Mouse (Mus musculus): ENCODE results near the gene D5Ertd579e. TPM values are rescaled to one million over a fixed set of nuclear protein-coding genes. Genes with fewer than 3 reads are reported as not detected.
A peak's percentile ranks its signal among the peaks of the same experiment; 100 is the strongest.

D5Ertd579e gene
- polyA plus RNA-seq, 1 experiment: 23.1 TPM

DNA sequence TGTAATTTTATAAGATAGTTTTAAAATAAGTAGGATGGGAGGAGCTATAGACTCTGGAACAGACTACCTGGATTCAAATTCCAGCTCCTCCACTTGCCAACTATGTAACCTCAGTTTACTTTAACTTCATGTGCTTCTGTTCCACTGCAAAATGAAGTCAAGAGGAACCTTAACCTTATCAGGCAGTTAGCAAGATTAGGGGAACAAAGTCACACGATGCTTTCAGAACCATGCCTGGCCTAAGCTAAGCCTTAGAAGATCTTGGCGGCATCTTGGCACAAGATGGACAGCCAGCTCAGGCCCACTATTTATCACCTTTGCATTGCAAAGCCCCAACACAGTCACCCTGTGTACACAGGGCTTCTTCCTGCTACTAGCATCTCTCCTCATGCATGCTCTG is 116.8 kb downstream of the D5Ertd579e start:
- Histone ChIP-seq H3K4me1 (ENCODE audit: control insufficient read depth, insufficient read depth, low read length) (peaks cover 19% of the 10 kb centered on the region), H3K4me3 (ENCODE audit: control insufficient read depth, low read depth, low read length) (no peak overlapping the region), H3K27ac (ENCODE audit: control insufficient read depth, insufficient read depth, low read depth, low read length) (no peak overlapping the region), H3K27me3 (ENCODE audit: control insufficient read depth, insufficient read depth, low read length) (no peaks in the 10 kb centered on the region), H3K36me3 (ENCODE audit: control insufficient read depth, insufficient read depth, low read length) (no peaks in the 10 kb centered on the region)
- TF ChIP-seq CTCF (IDR thresholded peaks at IDR 0.05; ENCODE audit: control insufficient read depth, insufficient read depth, insufficient replicate concordance, low read depth, low read length) (no peak), POLR2A (IDR thresholded peaks at IDR 0.05; ENCODE audit: control insufficient read depth, low read depth, low read length) (no peak)

GRCm38 (mm10) chr5:36576457-36576856 is 119.4 kb downstream of the D5Ertd579e start:
- no peak overlapping the region for H3K27ac ChIP-seq (ENCODE audit: control insufficient read depth, insufficient read depth, low read depth, low read length)
- TF ChIP-seq POLR2A (IDR thresholded peaks at IDR 0.05; ENCODE audit: control insufficient read depth, low read depth, low read length) (no peak), CTCF (IDR thresholded peaks at IDR 0.05; ENCODE audit: control insufficient read depth, insufficient read depth, insufficient replicate concordance, low read depth, low read length) (no peak)
- H3K36me3 ChIP-seq (ENCODE audit: control insufficient read depth, insufficient read depth, low read length): no peaks in the 10 kb centered on the region; the same call in 1 of the 2 replicates
- peaks cover 25% of the 10 kb centered on the region for H3K4me1 ChIP-seq (ENCODE audit: control insufficient read depth, insufficient read depth, low read length)
- H3K4me3 ChIP-seq (ENCODE audit: control insufficient read depth, low read depth, low read length): no peak overlapping the region
- H3K27me3 ChIP-seq (ENCODE audit: control insufficient read depth, insufficient read depth, low read length): no peaks in the 10 kb centered on the region

DNA sequence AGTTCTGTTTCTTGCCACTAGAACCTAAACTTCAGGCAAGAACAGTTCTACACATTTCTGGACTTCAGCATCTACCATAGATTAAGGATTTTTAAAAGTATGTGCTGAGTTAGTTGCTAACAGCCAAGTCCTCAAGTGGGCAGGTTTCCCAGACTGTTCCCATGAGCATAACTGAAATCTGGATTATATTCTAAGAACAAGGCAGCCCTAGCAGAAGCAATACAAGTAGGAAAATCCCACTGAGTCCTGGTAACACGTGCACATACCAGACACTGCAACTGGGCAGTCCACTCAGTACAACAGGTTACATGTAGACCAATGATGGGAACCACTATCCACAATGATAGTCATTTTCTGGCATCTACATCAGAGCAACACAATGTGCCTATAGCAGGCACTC is 120.1 kb downstream of the D5Ertd579e start:
- Histone ChIP-seq H3K27me3 (ENCODE audit: control insufficient read depth, insufficient read depth, low read length) (no peaks in the 10 kb centered on the region), H3K4me3 (ENCODE audit: control insufficient read depth, low read depth, low read length) (no peak overlapping the region), H3K36me3 (ENCODE audit: control insufficient read depth, insufficient read depth, low read length) (no peaks in the 10 kb centered on the region; the same call in 1 of the 2 replicates), H3K27ac (ENCODE audit: control insufficient read depth, insufficient read depth, low read depth, low read length) (no peak overlapping the region), H3K4me1 (ENCODE audit: control insufficient read depth, insufficient read depth, low read length) (peaks cover 20% of the 10 kb centered on the region)
- TF ChIP-seq POLR2A (IDR thresholded peaks at IDR 0.05; ENCODE audit: control insufficient read depth, low read depth, low read length) (no peak), CTCF (IDR thresholded peaks at IDR 0.05; ENCODE audit: control insufficient read depth, insufficient read depth, insufficient replicate concordance, low read depth, low read length) (no peak)

GRCm38 (mm10) chr5:36575227-36575626 is 120.6 kb downstream of the D5Ertd579e start:
- H3K4me1 ChIP-seq (ENCODE audit: control insufficient read depth, insufficient read depth, low read length): peaks cover 18% of the 10 kb centered on the region
- H3K4me3 ChIP-seq (ENCODE audit: control insufficient read depth, low read depth, low read length): no peak overlapping the region
- H3K27ac ChIP-seq (ENCODE audit: control insufficient read depth, insufficient read depth, low read depth, low read length): no peak overlapping the region
- TF ChIP-seq CTCF (IDR thresholded peaks at IDR 0.05; ENCODE audit: control insufficient read depth, insufficient read depth, insufficient replicate concordance, low read depth, low read length) (no peak), POLR2A (IDR thresholded peaks at IDR 0.05; ENCODE audit: control insufficient read depth, low read depth, low read length) (no peak)
- H3K27me3 ChIP-seq (ENCODE audit: control insufficient read depth, insufficient read depth, low read length): no peaks in the 10 kb centered on the region
- no peaks in the 10 kb centered on the region; the same call in 1 of the 2 replicates for H3K36me3 ChIP-seq (ENCODE audit: control insufficient read depth, insufficient read depth, low read length)

- H3K27ac ChIP-seq (ENCODE audit: control insufficient read depth, insufficient read depth, low read depth, low read length): peak overlapping the region; percentile 50; the same call in 1 of the 2 replicates
- peaks cover 13% of the 10 kb centered on the region for H3K4me1 ChIP-seq (ENCODE audit: control insufficient read depth, insufficient read depth, low read length)
- no peak overlapping the region for H3K4me3 ChIP-seq (ENCODE audit: control insufficient read depth, low read depth, low read length)
- H3K27me3 ChIP-seq (ENCODE audit: control insufficient read depth, insufficient read depth, low read length): no peaks in the 10 kb centered on the region
- TF ChIP-seq POLR2A (IDR thresholded peaks at IDR 0.05; ENCODE audit: control insufficient read depth, low read depth, low read length): no peak
- no peak for TF ChIP-seq CTCF (IDR thresholded peaks at IDR 0.05; ENCODE audit: control insufficient read depth, insufficient read depth, insufficient replicate concordance, low read depth, low read length)
- peaks cover 2% of the 10 kb centered on the region for H3K36me3 ChIP-seq (ENCODE audit: control insufficient read depth, insufficient read depth, low read length)
Observed at GRCm38 (mm10) chr5:36574147-36574870, 121.5 kb downstream of the D5Ertd579e start.

DNA sequence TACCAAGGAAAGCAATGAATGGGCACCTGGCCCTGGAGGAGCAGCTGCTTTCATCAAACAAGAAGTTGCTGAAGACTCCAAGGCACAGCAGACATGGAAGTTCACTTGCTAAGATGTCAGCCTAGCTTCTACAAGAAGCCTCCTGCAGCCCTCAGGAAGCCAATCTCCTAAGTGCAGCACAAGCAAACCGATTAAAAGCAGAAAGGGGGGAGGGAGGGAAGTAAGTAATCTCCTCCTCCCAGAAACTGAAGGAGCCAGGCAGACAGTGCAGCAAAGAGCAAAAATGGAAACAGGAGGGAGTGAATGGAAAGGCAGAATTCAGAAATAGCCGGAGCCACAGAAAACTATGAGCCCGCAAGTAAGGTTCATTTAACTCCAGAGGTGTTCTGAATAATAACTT is 122.5 kb downstream of the D5Ertd579e start:
- no peak overlapping the region; the same call in 1 of the 2 replicates for H3K27ac ChIP-seq (ENCODE audit: control insufficient read depth, insufficient read depth, low read depth, low read length)
- peaks cover 3% of the 10 kb centered on the region for H3K36me3 ChIP-seq (ENCODE audit: control insufficient read depth, insufficient read depth, low read length)
- H3K4me3 ChIP-seq (ENCODE audit: control insufficient read depth, low read depth, low read length): no peak overlapping the region
- H3K27me3 ChIP-seq (ENCODE audit: control insufficient read depth, insufficient read depth, low read length): no peaks in the 10 kb centered on the region
- TF ChIP-seq POLR2A (IDR thresholded peaks at IDR 0.05; ENCODE audit: control insufficient read depth, low read depth, low read length) (no peak), CTCF (IDR thresholded peaks at IDR 0.05; ENCODE audit: control insufficient read depth, insufficient read depth, insufficient replicate concordance, low read depth, low read length) (no peak)
- peaks cover 20% of the 10 kb centered on the region for H3K4me1 ChIP-seq (ENCODE audit: control insufficient read depth, insufficient read depth, low read length)

DNA sequence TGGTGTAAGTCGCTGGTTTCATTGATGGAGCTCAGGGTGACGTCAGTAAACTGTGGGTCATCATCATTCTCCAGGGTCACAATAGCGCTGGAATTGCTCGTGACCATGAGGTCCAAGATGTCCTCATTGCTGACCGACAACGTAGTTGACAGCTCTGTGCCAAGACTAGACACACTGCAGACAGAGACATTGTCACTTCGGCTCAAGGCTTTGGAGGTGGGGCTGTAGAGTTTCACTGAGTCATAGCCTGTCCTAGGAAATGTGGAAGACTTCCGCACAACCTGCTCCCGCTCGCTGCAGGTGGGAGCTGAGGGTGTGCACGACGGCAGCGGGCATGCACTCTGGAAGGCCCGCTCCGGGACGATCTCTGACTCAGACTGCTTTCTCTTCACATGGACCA is 124.5 kb downstream of the D5Ertd579e start:
- TF ChIP-seq CTCF (IDR thresholded peaks at IDR 0.05; ENCODE audit: control insufficient read depth, insufficient read depth, insufficient replicate concordance, low read depth, low read length): no peak
- no peak for TF ChIP-seq POLR2A (IDR thresholded peaks at IDR 0.05; ENCODE audit: control insufficient read depth, low read depth, low read length)
- Histone ChIP-seq H3K27ac (ENCODE audit: control insufficient read depth, insufficient read depth, low read depth, low read length) (no peak overlapping the region), H3K36me3 (ENCODE audit: control insufficient read depth, insufficient read depth, low read length) (peaks cover 3% of the 10 kb centered on the region), H3K4me1 (ENCODE audit: control insufficient read depth, insufficient read depth, low read length) (peaks cover 22% of the 10 kb centered on the region), H3K4me3 (ENCODE audit: control insufficient read depth, low read depth, low read length) (no peak overlapping the region), H3K27me3 (ENCODE audit: control insufficient read depth, insufficient read depth, low read length) (no peaks in the 10 kb centered on the region)

Measured in testis, adult 2 months (tissue).